Mouse (Mus musculus) CD8-positive naive resting alpha-beta T cell, adult 2 months (primary cell): Measurements from ENCODE around the gene Tbk1.

Experiments
- DNase-seq, 2 experiments: peaks; one replicate each; pipeline ENCODE4 v3.0.0; 2022; ENCODE audit warnings: low read depth in 2 of 2, low spot score in 2 of 2

The Tbk1 gene

GRCm38 (mm10) chr10:121586675-121587370 lies at the start of gene Tbk1:
TSS of gene Tbk1 (minus strand) at chr10:121586787.
- peak; percentile 85 to 87 for DNase-seq

GRCm38 (mm10) chr10:121636276-121636675 lies 49.7 kb upstream of the Tbk1 start:
- DNase-seq, result no peak

- DNase-seq, result no peak
Observed at GRCm38 (mm10) chr10:121634159-121634558, 47.6 kb upstream of the Tbk1 start.

- no peak for DNase-seq
Observed at GRCm38 (mm10) chr10:121628561-121629040, 42.0 kb upstream of the Tbk1 start.

GRCm38 (mm10) chr10:121627216-121627852 lies 40.7 kb upstream of the Tbk1 start:
- DNase-seq, result no peak

- peak; percentile 95 to 97 for DNase-seq
Observed at GRCm38 (mm10) chr10:121626186-121626882, 39.7 kb upstream of the Tbk1 start, which contains the start of gene Xpot. TSS of gene Xpot (minus strand) at chr10:121626332.

GRCm38 (mm10) chr10:121625407-121626185 lies 39.0 kb upstream of the Tbk1 start:
- DNase-seq, result no peak

GRCm38 (mm10) chr10:121625006-121625405 lies 38.4 kb upstream of the Tbk1 start:
- DNase-seq, result no peak

GRCm38 (mm10) chr10:121623670-121624069 lies 37.1 kb upstream of the Tbk1 start:
- no peak for DNase-seq

GRCm38 (mm10) chr10:121622431-121622830 lies 35.8 kb upstream of the Tbk1 start:
- DNase-seq, result no peak

GRCm38 (mm10) chr10:121615935-121616334 lies 29.3 kb upstream of the Tbk1 start:
- DNase-seq, result no peak

- DNase-seq, result no peak
Observed at GRCm38 (mm10) chr10:121615146-121615870, 28.7 kb upstream of the Tbk1 start.

- DNase-seq, result no peak
Observed at GRCm38 (mm10) chr10:121613570-121613969, 27.0 kb upstream of the Tbk1 start.

- DNase-seq, result no peak
Observed at GRCm38 (mm10) chr10:121612448-121612847, 25.9 kb upstream of the Tbk1 start.

- DNase-seq, result no peak
Observed at GRCm38 (mm10) chr10:121611587-121611986, 25.0 kb upstream of the Tbk1 start.

GRCm38 (mm10) chr10:121608177-121608576 lies 21.6 kb upstream of the Tbk1 start:
- no peak for DNase-seq

- no peak for DNase-seq
Observed at GRCm38 (mm10) chr10:121604632-121605344, 18.2 kb upstream of the Tbk1 start.

- DNase-seq, result no peak
Observed at GRCm38 (mm10) chr10:121603556-121603955, 17.0 kb upstream of the Tbk1 start.

GRCm38 (mm10) chr10:121601272-121601671 lies 14.7 kb upstream of the Tbk1 start:
- no peak for DNase-seq

GRCm38 (mm10) chr10:121596580-121596979 lies 10.0 kb upstream of the Tbk1 start:
- DNase-seq, result no peak
